In the genomic region with DNA sequence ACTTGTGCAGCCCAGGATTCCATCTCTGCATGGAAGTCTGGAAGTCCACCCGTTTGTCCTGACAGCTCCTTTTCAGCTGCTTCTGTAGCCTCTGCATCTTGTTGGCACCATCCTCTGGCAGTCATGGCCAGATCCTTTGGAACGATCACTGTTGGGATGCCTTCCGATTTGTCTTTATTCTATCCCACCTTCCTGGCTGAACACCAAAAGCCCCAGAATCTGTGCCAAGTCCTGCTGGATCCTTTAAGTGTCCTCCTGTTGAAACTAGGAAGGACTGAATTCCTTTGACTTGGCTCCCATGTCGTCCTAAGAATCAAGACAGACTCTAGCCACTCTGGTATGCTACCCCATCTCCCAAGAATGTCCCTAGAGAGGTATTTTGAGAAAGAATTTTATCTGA, we compare ENCODE assay signal across 18 mouse cellular contexts.
"Had no signal": no experiment of that assay in that cellular context is flagged by ENCODE, and none has a peak within 500 bp of the region (broad histone marks: within the 10 kb centered on the region; RNA-seq: fewer than 3 reads in every experiment).

No protein-coding gene starts in this region.

- H3K27me3 ChIP-seq: neural tube, embryonic 13.5 days; neural tube, embryonic 15.5 days had no signal

- ATAC-seq: midbrain, embryonic 16.5 days had no signal

- H3K9me3 ChIP-seq: midbrain, embryonic 10.5 days; neural tube, embryonic 13.5 days; neural tube, embryonic 15.5 days had no signal

- H3K9ac ChIP-seq: lung, embryonic 14.5 days; neural tube, embryonic 13.5 days; neural tube, embryonic 15.5 days had no signal

- H3K27ac ChIP-seq: midbrain, embryonic 10.5 days; neural tube, embryonic 13.5 days; neural tube, embryonic 15.5 days had no signal

- H3K4me2 ChIP-seq: lung, embryonic 14.5 days; neural tube, embryonic 13.5 days; neural tube, embryonic 15.5 days had no signal

- H3K36me3 ChIP-seq: midbrain, embryonic 10.5 days; neural tube, embryonic 13.5 days; neural tube, embryonic 15.5 days had no signal

- DNase-seq: lung, adult 18-20 months; lung, embryonic 14.5 days; lung, postnatal 10 days; lung, postnatal 4 days; midbrain, embryonic 14.5 days; retina, postnatal 1 day; right cerebral cortex, adult 18-20 months; right cerebral cortex, postnatal 25 days; right cerebral cortex, postnatal 4 days; spleen, adult 18-20 months; thymus, adult 18-20 months; thymus, postnatal 14 days; thymus, postnatal 4 days had no signal

- H3K4me3 ChIP-seq: midbrain, embryonic 10.5 days; myocyte; neural tube, embryonic 13.5 days; neural tube, embryonic 15.5 days had no signal
